Mouse (Mus musculus) MN1 (cell line): Measurements from ENCODE around the gene Nf1.
"Not testable (repeated sequence)": the region's sequence is repeated elsewhere in the genome, so short reads cannot be mapped to it uniquely, and the experiment has no call there.

ENCODE experiments used
- DNase-seq: peaks from one replicate; pipeline ENCODE4 v3.0.0-alpha.2; 2016; ENCODE audit warnings: low spot score

Gene Nf1

GRCm38 (mm10) chr11:79339234-79339807 lies at the start of gene Nf1:
Gene Nf1 (plus strand): TSS chr11:79339693.
- DNase-seq = peak; percentile 93

- peak; percentile 46 for DNase-seq
Measured at GRCm38 (mm10) chr11:79290473-79290872, 49.0 kb upstream of the Nf1 start.

GRCm38 (mm10) chr11:79291651-79292050 lies 47.8 kb upstream of the Nf1 start:
- no peak for DNase-seq

GRCm38 (mm10) chr11:79292130-79292529 lies 47.4 kb upstream of the Nf1 start:
- DNase-seq = no peak

GRCm38 (mm10) chr11:79293025-79293424 lies 46.5 kb upstream of the Nf1 start:
- DNase-seq = no peak

GRCm38 (mm10) chr11:79293971-79294370 lies 45.5 kb upstream of the Nf1 start:
- DNase-seq = peak; percentile 76

GRCm38 (mm10) chr11:79296167-79296566 lies 43.3 kb upstream of the Nf1 start:
- peak; percentile 47 for DNase-seq

- no peak for DNase-seq
Measured at GRCm38 (mm10) chr11:79296856-79297491, 42.5 kb upstream of the Nf1 start, which contains the start of gene Gm9964. Gene Gm9964 (minus strand): TSS chr11:79296906.

GRCm38 (mm10) chr11:79299719-79300431 lies 39.6 kb upstream of the Nf1 start:
- DNase-seq = no peak

- no peak for DNase-seq
Measured at GRCm38 (mm10) chr11:79303109-79303508, 36.4 kb upstream of the Nf1 start.

GRCm38 (mm10) chr11:79304245-79304644 lies 35.2 kb upstream of the Nf1 start:
- DNase-seq = not testable (repeated sequence)

GRCm38 (mm10) chr11:79305697-79306340 lies 33.7 kb upstream of the Nf1 start:
- DNase-seq = no peak

GRCm38 (mm10) chr11:79306510-79306909 lies 33.0 kb upstream of the Nf1 start:
- peak; percentile 31 for DNase-seq

- DNase-seq = peak; percentile 20
Measured at GRCm38 (mm10) chr11:79306996-79307395, 32.5 kb upstream of the Nf1 start.

- DNase-seq = no peak
Measured at GRCm38 (mm10) chr11:79307560-79308200, 31.8 kb upstream of the Nf1 start.

GRCm38 (mm10) chr11:79310467-79310866 lies 29.0 kb upstream of the Nf1 start:
- DNase-seq = no peak

GRCm38 (mm10) chr11:79316807-79317345 lies 22.6 kb upstream of the Nf1 start:
- DNase-seq = no peak

GRCm38 (mm10) chr11:79319807-79320206 lies 19.7 kb upstream of the Nf1 start:
- no peak for DNase-seq

GRCm38 (mm10) chr11:79323985-79324685 lies 15.4 kb upstream of the Nf1 start:
- no peak for DNase-seq

- DNase-seq = no peak
Measured at GRCm38 (mm10) chr11:79325663-79326062, 13.8 kb upstream of the Nf1 start.

- DNase-seq = no peak
Measured at GRCm38 (mm10) chr11:79327106-79327505, 12.4 kb upstream of the Nf1 start.
